Mouse (Mus musculus) bone marrow macrophage, adult 2 months (primary cell): ENCODE data around the gene Tceal1. TPM values are rescaled to one million over a fixed set of nuclear protein-coding genes. Genes with fewer than 3 reads are reported as not detected.

Experiments
- H3K27ac ChIP-seq: 2 replicates; pipeline ENCODE4 v1.5.1; 2012; ENCODE audit warnings: low read depth, low read length; ENCODE audit not compliant: insufficient read depth
- H3K4me1 ChIP-seq: 2 replicates; pipeline ENCODE4 v1.6.1; 2012; ENCODE audit warnings: low read length; ENCODE audit not compliant: control insufficient read depth, insufficient read depth
- H3K4me3 ChIP-seq: 2 replicates; pipeline ENCODE4 v1.5.1; 2012; ENCODE audit warnings: mild to moderate bottlenecking, low read length, moderate library complexity; ENCODE audit not compliant: insufficient read depth
- CTCF ChIP-seq: IDR thresholded peaks from 2 replicates; pipeline ENCODE4 v1.5.1; 2012; ENCODE audit warnings: low read depth, mild to moderate bottlenecking, low read length, moderate library complexity
- POLR2A ChIP-seq: IDR thresholded peaks from 2 replicates; pipeline ENCODE4 v1.6.1; 2012; ENCODE audit warnings: mild to moderate bottlenecking, low read depth, low read length, borderline replicate concordance
- polyA plus RNA-seq: library from polyadenylated mRNA; stranded (reverse); fragments of >200 nt; gene quantifications from 2 replicates; pipeline ENCODE4 v1.2.4, GENCODE M21; 2012; ENCODE audit not compliant: missing spikeins, insufficient read depth, insufficient read length

Gene Tceal1
- polyA plus RNA-seq, 1 experiment = 2.1 TPM

DNA sequence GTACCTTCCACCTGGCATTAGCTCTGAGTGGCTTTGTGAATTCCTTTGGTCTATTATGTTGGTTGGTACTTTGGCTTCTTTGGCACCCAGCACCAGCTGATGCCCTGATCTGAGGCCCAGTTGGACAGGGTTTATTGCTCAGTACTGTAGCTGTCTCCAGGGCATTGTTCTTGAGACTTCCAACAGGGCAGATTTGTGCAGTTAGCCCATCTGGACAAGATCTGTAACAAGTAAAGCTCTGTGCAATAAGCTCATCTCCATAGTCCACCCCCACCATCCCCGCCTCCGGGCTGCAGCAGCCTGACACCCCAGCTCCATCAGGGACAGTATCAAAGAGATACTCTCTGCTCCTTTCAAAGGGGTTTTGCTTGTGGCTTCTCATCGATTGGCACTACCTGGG lies 47.7 kb downstream of the Tceal1 start:
- TF ChIP-seq CTCF (no peak), POLR2A (no peak)
- no peak overlapping the region for H3K27ac ChIP-seq
- no peak overlapping the region for H3K4me3 ChIP-seq
- no peaks in the 10 kb centered on the region for H3K4me1 ChIP-seq

Other genes with a start within 250 kb of the Tceal1 start
- not detected in 2 replicates for gene Kir3dl1, start 190.0 kb upstream of the Tceal1 start, polyA plus RNA-seq
- gene Kir3dl2, start 163.9 kb upstream of the Tceal1 start, polyA plus RNA-seq = not detected in 2 replicates
- gene Tceal3, start 117.1 kb upstream of the Tceal1 start, polyA plus RNA-seq = not detected in 2 replicates
- 185 TPM in 2 replicates for gene Morf4l2, start 35.7 kb downstream of the Tceal1 start, polyA plus RNA-seq
- gene Glra4, start 72.2 kb downstream of the Tceal1 start, polyA plus RNA-seq = not detected in 2 replicates
- gene Plp1, start 114.7 kb downstream of the Tceal1 start, polyA plus RNA-seq = 0.31 and 0.53 TPM in 2 replicates
- not detected in 2 replicates for gene Rab9b, start 160.8 kb downstream of the Tceal1 start, polyA plus RNA-seq
- gene H2bfm, start 219.3 kb downstream of the Tceal1 start, polyA plus RNA-seq = not detected in 2 replicates